Mouse (Mus musculus): Measurements from ENCODE around the gene Nxn.

The Nxn gene

GRCm38 (mm10) chr11:76306769-76307168 lies 92.2 kb downstream of the Nxn start:
- no peak for DNase-seq (ENCODE audit: low read depth in 1 of 2, low spot score in 2 of 2)

GRCm38 (mm10) chr11:76305571-76305970 lies 93.4 kb downstream of the Nxn start:
- no peak for DNase-seq (ENCODE audit: low read depth in 1 of 2, low spot score in 2 of 2)

DNA sequence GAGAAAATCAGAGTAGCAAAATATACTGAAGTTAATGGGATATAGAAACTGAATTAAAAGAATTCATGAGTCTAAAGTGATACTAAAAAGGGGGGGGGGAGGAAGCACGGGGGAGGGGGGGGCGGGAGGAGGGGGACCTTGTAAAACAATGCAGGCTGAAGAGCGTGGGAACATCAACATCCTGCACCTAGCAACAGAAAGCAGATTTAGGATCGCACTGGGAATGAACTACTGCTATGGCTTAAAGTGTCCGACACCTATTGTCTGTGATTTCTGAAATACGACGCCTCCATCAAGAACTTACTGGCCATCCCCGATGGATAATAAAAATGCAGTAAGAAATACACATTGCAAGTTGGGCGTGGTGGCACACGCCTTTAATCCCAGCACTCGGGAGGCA lies 95.6 kb downstream of the Nxn start:
- DNase-seq (ENCODE audit: low read depth in 1 of 2, low spot score in 2 of 2) = no peak

GRCm38 (mm10) chr11:76300862-76301261 lies 98.1 kb downstream of the Nxn start:
- no peak for DNase-seq (ENCODE audit: low read depth in 1 of 2, low spot score in 2 of 2)

DNA sequence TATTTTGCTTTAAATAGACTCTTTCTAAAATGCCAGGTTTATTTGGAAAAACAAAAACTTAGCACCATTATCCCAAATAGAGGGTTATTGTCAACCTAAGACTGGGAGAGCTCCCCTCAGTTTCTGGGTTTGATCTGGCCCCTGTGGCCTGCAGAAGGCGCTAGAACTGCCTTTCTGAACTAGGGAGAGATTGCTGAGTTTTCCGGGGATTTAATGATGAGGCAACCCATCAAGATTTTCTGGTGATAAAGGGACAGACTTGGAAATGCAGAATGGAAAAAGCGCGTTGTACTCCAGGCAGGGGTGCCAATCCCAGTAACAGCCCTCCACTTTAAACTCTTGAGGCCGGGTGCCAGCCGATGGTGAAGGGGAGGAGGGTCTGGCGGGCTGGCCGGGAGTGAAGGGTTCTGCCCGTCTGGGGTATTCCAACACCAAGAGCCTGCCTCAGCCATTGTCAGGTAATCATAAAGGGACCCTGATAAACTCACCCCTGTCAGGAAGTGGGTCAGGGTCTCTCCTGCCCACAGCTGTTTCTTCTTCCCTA lies 100.4 kb downstream of the Nxn start:
- DNase-seq (ENCODE audit: low read depth in 1 of 2, low spot score in 2 of 2) = no peak

- DNase-seq (ENCODE audit: low read depth in 1 of 2, low spot score in 2 of 2) = no peak
These were observed 101.7 kb downstream of the Nxn start for GRCm38 (mm10) chr11:76297252-76297651.

GRCm38 (mm10) chr11:76294836-76295235 lies 104.1 kb downstream of the Nxn start:
- DNase-seq (ENCODE audit: low read depth in 1 of 2, low spot score in 2 of 2) = no peak

DNA sequence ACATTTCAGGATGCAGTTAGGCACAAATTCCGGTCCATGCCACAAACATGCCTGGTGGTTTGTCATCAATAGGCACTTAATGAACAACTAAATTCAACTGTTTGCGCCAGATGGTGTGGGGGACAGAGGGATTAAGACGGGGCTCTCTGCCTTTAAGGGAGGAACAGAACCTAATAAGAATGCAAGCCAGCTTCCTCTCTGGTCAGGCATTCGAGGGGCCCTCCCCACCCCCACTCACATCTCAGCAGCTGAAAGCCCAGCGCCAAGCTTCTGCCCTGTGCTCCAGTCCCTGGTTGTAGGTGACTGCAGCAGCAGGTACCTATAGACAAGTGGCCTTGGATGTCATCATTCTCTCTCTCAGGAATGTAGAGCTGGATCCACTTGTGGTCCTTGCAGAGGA lies 104.9 kb downstream of the Nxn start:
- DNase-seq (ENCODE audit: low read depth in 1 of 2, low spot score in 2 of 2) = no peak

GRCm38 (mm10) chr11:76292831-76293230 lies 106.1 kb downstream of the Nxn start:
- no peak for DNase-seq (ENCODE audit: low read depth in 1 of 2, low spot score in 2 of 2)

DNA sequence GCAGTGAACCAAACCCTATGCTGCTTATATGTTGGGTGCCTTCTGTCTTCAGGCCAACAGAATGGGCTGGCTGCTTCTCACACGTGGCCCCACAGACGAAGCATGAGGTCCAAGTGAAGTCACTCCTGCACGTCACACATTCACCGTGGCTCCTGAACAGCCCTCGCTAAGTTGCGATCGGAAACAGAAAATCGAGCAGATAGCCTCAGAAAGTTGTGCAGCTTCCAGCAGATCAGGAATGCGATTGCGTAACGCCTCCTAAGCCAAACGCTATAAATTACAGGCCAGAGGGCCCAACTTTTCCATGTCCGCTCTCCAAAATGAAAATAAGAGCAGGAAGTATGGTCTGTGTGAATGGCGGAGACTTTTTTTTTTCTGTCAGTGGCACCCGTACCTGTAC lies 106.5 kb downstream of the Nxn start:
- DNase-seq (ENCODE audit: low read depth in 1 of 2, low spot score in 2 of 2) = no peak

DNA sequence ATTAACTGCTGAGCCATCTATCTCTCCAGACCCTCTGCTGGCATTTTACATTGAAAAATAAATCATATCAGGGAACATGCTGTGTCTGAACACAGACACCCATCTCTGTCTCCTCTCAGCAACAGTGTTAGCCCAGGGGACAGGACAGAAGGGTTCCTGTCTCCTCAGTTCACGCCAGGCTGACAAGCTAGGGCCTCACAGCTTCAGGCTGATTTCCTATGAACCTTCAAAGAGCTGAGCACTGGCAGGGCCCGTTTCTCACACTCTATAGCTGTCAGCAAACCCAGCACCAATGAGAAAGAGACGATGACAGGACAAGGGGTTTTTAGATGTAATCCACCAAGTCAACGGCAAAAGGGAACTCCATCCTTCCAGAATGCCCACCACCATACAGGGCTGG lies 107.0 kb downstream of the Nxn start:
- no peak for DNase-seq (ENCODE audit: low read depth in 1 of 2, low spot score in 2 of 2)

DNA sequence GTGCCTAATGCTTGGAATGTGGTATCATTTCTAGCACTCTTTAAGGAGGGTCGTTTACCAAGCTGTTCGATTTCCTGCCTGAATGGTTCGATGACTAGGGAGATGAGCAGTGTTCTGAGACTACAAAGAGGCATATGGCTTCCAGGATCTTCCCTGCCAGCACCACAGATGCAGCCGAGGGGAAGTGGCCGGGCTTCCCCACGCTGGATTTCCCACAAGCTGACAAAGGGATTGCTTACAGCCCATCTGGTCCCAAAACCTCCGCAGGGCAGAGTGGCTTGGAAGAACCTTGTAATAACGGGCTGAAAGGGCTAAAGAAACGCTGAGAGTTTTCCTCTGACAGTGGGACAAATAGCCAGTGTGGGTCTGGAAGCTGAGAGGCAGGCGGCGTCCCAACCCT lies 108.6 kb downstream of the Nxn start:
- no peak for DNase-seq (ENCODE audit: low read depth in 1 of 2, low spot score in 2 of 2)

DNA sequence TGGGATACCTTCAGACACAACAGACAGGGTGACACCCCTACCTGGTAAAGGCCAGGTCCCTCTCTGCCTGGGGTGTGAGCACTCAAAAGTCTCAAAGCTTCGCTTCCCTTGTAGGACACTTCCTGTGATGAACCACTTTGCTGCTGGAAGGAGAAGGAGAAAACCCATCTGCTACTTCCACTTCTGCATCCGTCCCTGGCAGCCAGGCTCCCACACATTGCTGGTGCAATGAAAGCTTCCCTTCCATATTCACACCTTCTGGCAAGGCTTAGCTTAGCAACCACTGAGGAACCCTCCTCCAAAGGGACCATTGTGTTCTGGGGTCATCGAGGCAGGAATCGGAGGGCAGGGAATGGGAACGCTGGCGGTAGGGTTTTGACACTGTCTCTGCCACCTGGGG lies 110.3 kb downstream of the Nxn start:
- peak; percentile 4 to 13 for DNase-seq (ENCODE audit: low read depth in 1 of 2, low spot score in 2 of 2)

DNA sequence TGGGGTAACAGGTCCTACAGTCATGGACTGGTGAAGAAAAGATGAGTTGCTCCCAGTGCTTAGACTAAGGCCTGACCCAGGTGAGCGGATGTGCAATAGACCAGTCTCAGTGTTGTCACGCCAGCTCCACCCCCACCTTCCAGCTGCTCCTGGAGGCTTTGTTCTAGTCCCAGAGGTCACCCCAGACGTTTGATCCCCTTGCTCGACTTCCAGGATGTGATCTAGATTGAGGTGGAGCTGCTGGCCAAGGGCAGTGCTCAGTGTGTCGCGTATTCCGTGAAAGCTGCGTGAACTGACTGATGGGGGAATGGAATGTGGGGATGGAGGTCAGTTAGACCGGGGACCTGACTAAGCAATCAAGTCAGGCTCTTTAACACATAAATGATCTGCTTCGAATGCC lies 111.6 kb downstream of the Nxn start:
- no peak for DNase-seq (ENCODE audit: low read depth in 1 of 2, low spot score in 2 of 2)

- no peak for DNase-seq (ENCODE audit: low read depth in 1 of 2, low spot score in 2 of 2)
These were observed 112.3 kb downstream of the Nxn start for GRCm38 (mm10) chr11:76286534-76287126.

- no peak for DNase-seq (ENCODE audit: low read depth in 1 of 2, low spot score in 2 of 2)
These were observed 113.4 kb downstream of the Nxn start for GRCm38 (mm10) chr11:76285431-76286075.

GRCm38 (mm10) chr11:76283841-76284240 lies 115.1 kb downstream of the Nxn start:
- no peak for DNase-seq (ENCODE audit: low read depth in 1 of 2, low spot score in 2 of 2)

DNA sequence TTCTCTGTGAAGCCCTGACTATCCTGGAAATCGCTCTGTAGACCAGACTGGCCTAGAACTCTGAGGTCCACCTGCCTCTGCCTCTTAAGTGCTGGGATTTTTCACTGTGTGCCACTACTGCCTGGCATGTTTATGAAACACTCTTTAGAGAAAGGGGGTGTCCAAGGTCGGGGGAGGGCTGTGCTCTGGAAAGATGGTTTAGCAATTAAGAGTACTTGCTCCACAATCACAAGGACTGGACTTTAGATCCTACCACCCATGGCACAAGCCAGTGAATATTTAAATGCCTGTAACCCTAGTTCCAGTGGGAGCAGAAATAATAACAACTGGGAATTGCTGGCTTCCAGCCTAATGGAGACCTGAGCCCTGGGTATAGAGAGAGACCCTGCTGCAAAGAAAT lies 119.0 kb downstream of the Nxn start:
- no peak for DNase-seq (ENCODE audit: low read depth in 1 of 2, low spot score in 2 of 2)

DNA sequence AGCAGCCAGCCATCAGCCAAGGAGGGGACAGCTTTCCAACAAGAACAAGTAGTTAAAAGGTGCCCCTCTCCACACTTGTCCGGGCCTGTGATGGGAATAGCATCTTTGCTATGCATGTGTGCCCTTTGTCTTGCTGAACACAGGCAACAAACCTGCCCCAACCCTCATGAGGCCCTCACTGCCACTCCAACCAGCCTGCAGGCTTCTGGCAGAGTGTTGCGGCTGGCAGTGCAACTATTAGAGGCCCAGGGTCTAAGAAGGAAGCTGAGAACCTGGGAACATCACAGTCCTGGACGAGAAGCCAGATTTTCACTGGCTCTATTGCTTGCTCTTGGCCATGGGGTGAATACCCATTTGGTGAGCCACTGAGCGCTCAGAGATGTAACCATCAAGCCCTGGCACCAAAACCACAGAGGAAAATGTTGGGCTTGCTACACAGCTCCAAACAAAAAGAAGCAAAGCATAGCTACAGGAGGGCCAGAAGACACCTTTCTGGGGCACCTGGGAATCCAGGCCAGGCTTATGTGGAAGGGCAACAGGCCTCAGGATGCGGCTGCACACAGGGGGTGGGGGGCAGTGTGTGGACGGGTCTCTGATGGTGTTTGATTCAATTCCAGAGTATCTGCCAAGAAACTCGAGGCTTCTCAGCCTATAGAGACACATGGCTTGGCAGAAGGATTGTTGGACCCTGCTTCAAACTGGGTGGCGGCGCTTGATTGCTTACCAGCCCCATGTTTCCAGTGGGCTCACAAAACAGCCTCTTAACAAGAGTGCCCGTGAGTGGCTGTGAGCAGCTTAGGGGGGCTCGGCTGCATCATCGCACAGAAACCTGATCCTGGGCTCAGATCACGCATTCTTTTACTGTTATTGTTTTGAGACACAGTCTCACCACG lies 119.7 kb downstream of the Nxn start:
- no peak for DNase-seq (ENCODE audit: low read depth in 1 of 2, low spot score in 2 of 2)

DNA sequence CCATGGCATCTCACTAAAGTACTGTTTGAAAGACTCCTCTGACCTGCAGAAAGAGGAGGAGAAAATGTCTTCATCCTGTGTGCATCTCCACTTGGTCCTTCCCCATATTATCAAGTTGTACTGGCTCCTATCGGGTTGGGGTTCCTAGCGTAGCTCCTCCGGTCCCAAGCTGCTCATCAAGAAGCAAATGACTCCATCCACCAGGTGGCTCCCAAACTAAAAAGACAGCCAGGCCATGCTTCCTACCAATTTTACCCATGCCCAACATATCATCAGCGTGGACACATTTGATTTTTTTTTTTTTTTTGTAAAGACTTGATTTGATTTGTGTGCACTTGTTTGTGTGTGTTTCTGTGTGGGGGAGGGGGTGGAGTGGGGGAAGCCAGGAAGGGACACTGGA lies 126.5 kb downstream of the Nxn start:
- DNase-seq (ENCODE audit: low read depth in 1 of 2, low spot score in 2 of 2) = no peak

DNA sequence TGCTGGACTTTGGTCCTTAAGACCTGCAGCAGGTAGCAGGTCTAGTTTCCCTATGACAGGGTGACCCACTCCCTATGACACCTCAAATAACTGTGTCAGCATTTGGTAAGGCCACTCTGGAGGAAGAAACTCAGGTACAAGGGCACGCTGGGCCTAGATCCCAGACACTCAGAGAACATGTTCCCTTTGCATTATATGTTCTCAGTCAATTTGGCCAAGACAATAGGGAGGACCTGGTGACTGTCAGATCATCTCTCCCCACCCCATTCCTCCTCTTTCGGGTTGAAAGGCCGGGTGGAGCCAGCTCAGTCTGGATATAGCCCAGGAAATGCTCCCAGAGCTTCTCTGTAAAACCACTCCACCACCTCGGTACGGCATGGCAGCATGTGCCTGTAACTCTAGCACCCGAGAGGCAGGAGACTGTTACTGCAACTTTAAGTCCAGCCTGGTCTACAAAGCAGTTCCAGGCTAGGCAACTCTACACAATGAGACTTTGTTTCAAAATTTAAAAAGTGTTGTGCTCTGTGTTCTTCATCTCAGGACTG lies 130.3 kb downstream of the Nxn start:
- DNase-seq (ENCODE audit: low read depth in 1 of 2, low spot score in 2 of 2) = no peak

- DNase-seq (ENCODE audit: low read depth in 1 of 2, low spot score in 2 of 2) = no peak
These were observed 130.9 kb downstream of the Nxn start for GRCm38 (mm10) chr11:76268001-76268459.
